Mouse (Mus musculus) frontal cortex, adult 2 months (tissue): ENCODE results near the gene Npff. TPM values are rescaled to one million over a fixed set of nuclear protein-coding genes. Genes with fewer than 3 reads are reported as not detected.

Experiments used
- DNase-seq, 2 experiments: peaks; one replicate each; pipeline ENCODE4 v3.0.0; 2022; ENCODE audit warnings: low spot score in 1 of 2; ENCODE audit errors: extremely low spot score in 1 of 2
- polyA plus RNA-seq: library from polyadenylated mRNA; depleted of rRNA; stranded (reverse); fragments of >200 nt; gene quantifications from 2 replicates; pipeline ENCODE4 v1.2.3, GENCODE M21; 2012; rRNA removed

The Npff gene
- 5.2 and 6.7 TPM in 2 replicates for polyA plus RNA-seq

DNA sequence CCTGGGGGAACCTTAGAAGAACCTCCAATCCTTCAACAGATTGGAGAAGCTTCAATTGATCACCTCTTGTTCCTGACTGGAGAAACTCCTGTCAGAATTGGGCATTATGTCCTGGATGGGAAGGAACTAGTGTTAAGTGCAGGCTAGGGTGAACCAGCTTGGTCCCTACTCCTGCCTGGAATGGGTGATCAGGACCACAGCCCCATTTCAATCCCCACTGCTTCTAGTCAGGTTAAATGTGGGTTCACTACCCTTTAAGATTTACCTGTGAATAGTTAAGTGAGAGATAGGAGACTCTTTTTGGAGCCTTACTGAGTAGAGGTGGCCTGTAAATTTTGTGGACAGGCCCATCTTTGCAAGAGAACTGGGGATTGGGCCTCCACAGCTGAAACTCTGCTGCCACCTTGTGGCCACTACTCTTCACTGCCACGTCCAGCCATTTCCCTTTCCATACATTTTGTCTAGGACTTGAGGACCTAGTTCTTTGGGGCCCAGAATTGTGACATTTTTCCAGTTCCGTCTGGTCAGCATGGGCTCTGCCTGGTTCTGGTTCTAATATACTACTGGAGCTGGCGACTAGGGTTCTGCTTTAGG, at the start of gene Npff:
TSS of gene Npff (minus strand) at position 51 of the 594 bp plus-strand sequence.
- DNase-seq: peak; percentile 71 to 91

DNA sequence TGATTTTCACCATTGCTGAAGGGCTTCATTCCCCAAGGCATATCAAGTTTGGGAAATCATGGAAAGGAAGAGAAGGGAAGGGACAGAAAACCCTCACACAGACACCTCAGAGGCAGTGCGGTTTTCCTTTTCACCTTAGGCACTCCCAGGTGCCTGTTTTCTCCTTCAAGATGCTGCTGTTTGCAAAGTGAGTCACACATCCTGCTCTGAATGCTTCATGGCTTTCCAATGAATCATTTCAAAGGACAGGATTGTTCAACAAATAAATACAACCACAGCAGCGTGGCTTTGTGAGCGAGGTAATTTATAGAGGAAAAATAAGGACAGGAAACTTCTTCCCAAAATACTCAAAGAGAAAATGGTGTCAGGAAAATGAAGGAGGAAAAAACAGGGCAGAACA, 47.3 kb upstream of the Npff start:
- DNase-seq: no peak

GRCm38 (mm10) chr15:102567849-102568248, 43.1 kb upstream of the Npff start:
- DNase-seq: no peak

- no peak for DNase-seq
Measured at GRCm38 (mm10) chr15:102563681-102564080, 38.9 kb upstream of the Npff start.

DNA sequence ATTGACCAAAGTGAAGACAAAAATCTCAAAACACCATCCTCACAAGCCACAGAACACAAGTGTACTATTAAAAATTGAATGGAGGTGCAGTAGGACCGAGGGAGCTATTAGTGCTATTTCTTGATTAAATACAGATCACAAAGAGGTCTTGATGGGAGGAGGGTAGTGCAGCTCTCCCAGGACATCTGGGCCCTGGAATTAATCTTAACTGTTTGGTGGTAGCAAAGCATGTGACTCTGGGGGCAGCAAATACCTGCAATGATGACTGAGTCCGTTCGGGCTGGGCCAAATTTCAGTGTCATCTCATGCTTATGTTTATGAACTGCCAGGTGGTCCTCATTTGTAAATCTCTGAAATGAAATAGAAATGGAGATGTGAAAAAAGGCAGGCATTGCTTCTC, 38.3 kb upstream of the Npff start:
- DNase-seq: no peak

DNA sequence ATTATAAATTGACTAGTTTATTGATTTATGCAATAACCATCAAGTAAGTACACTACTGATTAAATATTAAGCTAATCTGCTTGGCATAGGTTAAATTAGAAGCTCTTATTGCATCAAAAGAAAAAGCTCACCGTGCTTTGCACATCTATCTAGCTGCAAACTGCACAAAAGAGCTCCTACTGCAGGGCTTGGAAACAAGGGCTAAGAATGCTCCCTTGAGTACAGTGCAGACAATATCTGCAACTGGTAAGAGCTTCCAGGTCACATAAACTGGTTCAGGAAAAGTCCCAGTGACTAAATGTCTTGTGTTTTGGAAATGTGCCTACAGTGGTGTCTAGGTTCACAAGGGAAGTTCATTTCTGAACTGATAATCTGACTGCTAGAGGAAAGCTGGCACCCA, 37.7 kb upstream of the Npff start:
- no peak for DNase-seq

DNA sequence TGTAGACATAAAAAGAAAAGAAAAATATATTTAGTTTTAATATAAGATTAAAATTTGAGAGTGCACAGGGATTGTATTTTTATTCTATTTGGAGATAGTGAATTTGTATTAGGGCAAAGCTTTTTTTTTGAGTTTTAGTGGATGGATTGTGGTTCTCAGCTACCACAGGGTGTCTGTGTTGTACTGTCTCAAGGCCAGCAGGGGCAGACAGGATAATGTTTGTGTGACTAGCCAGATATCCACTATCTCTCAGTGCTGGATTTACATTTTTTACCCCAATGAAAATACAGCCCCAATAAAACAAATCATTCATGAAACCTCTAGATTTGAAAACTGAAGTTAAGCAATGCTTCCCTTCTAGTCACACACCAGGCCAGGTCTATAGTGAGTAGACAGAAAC, 32.8 kb upstream of the Npff start:
- DNase-seq: peak in 1 of 2 experiments; percentile 23

- no peak for DNase-seq
Measured at GRCm38 (mm10) chr15:102555581-102555980, 30.8 kb upstream of the Npff start.

DNA sequence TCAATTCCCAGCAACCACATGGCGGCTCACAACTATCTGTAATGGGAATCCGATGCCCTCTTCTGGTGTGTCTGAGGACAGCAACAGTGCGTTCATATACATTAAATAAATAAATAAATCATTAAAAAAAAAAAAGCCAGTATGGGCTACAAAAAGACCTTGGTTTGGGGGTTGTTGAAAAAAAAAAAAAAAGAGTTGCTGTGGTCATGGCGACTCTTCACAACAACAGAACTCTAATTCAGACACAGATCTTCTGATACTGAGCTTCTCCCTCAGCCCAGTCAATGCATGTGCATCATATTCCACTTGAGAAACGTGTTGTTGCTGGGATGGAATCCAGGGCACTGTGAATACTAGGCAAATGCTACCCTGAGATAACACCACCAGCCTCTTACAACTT, 27.9 kb upstream of the Npff start:
- no peak for DNase-seq

GRCm38 (mm10) chr15:102547478-102547877, 22.7 kb upstream of the Npff start:
- DNase-seq: no peak

- peak; percentile 86 to 94 for DNase-seq
Measured at GRCm38 (mm10) chr15:102546677-102547427, 22.1 kb upstream of the Npff start.

- no peak for DNase-seq
Measured at GRCm38 (mm10) chr15:102546246-102546645, 21.5 kb upstream of the Npff start.

DNA sequence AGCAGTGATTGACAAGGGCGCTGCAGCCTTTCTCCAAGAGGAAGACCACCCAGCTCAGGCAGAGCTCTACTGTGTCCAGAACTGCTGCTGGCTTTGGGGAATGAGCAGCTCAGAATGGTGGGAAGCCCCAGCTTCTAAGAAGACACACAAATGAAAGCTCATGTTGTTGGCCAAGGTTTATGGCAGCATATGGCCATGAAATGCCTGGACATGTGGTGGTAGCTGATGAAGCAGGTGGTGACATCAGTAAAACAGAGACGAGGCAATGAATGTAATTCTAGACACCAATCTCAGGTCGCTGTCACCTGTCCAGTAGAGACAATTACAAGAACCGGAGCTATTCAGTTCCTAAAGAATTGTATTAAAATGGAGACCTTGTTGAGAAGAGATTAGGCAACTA, 20.1 kb upstream of the Npff start:
- DNase-seq: no peak

DNA sequence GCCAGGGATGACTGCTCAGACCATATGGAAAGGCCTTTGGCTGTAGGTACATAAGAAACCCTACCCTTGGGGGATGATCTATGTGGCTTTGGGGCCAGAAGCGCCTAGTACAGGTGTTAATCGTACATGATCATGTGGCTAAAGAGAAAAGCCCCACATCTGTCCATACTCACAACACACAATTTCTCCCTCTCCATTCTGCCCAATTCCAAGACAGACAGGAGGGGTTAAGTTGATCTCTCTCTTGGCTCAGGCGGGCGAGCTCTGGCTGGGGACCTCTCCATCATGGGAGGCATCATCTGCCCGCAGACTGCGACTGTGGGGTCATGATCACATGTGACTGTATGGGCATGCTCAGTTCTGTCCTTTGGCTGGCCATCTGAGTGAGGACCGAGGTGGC, 9.2 kb upstream of the Npff start:
- DNase-seq: no peak

DNA sequence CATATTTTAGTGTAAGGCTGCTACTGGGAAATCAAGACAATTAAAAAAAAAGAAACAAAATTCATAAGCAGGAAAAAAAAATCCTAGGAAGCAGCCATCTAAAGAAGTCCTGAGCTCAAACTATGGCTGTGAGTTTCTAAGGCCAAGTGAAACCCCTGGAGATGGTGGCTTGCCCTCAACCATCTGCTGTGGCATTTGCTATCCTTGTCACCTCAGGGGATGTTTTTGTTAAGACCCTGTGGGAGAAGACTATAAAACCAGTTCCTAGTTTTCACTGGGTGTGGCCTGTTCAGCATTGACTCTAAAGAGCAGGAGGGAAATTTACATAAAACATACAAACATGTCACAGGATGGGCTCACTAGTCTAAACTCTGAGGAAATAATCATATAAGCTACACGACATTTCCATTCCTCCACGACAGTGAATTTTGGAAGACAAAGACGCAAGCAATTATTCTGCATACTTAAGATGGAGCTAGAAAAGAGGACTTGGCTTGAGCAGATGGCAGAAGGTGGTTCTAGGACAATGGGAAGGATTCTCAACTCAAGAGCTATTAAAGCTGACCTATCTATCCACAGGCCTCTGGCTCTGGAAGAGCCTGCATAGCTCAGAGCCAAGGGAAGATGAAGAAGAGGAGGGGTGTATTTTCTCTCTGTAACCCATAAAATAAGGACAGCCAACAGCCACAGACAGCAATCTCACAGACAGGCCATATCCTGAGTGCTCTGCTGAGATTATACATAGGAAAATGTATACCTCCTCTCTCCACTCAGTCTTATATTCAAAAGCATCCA, 7.6 kb upstream of the Npff start:
- DNase-seq: no peak

- DNase-seq: no peak
Measured at GRCm38 (mm10) chr15:102531586-102531985, 6.8 kb upstream of the Npff start.

- DNase-seq: no peak
Measured at GRCm38 (mm10) chr15:102530566-102530965, 5.8 kb upstream of the Npff start.

DNA sequence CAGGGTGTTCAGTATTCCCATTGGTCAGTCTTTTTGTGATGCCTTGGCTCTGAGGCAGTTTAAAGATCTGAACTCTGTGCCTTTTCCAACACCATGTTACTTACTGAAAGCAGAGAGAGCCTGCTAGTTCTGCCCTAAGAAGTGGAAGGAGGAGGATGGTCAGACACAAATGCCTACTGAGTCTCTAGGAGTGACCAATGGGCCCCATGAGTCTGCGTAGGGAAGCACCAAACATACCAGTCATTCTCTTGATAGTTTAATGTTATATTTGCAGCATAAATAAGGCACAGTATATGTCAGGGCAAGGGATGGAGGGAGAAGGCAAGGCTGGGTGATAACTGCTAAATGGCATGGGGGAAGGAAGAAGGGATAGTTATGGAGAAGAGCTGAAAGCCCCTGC, 3.7 kb upstream of the Npff start:
- no peak for DNase-seq

GRCm38 (mm10) chr15:102527936-102528335, 3.2 kb upstream of the Npff start:
- no peak for DNase-seq

DNA sequence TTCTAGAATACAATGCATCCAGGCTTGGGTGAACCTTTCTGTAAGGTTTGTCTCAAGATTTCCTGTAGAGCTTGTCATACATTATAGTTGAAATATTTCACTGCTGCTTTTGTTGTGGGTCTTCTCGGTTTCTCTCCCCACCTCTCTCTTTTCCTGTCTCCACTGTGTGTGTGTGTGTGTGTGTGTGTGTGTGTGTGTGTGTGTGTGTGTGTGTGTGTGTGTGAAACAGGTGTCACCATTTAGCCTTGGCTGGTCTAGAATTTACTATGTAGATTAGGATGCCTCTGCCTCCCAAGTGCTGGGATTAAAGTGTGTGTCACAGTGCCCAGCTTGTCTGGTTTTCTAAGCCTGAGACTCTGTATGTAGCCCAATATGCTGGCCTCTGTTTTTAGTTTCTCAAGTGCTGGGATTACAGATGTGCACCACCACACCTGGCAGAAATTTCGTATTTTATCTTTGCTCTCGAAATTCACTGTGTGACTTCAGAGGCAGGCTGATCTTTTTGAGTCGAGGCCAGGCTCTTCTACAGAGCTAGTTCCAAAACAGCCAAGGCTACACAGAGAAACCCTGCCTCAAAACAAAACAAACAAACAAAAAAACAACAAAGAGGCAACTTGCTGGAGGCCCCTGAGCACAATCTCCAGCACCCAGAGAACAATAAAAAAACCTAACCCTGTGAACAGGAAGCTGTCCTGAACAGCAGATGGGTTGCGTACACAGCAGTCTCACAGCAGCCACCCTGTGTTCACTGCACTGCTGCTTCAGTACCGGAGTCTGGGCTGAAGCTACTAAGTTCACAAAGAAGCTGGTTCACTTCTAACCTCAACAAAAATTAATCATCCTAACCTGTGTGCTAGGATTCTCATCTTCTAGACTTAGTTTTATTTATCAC, 1.6 kb upstream of the Npff start:
- no peak for DNase-seq

DNA sequence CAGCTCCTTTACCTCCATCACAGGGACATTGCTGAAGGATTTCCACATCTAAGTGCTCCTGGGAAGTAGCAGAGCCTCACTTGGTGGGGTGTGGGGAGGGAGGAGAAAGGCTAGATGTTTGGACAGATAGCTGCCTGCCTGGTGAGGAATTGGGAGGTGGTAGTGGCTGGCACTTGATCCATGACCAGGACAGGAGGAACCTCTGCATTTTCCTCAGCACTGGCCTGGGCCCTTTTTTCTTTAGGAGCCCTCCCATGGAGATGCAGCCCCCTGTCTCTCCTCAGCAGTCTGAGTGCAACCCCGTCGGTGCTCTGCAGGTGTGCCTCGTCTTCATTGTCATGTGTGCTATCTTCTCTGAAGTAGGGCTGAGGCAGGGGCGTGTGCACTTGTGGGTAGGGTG, 3.3 kb downstream of the Npff start:
- no peak for DNase-seq
